In the genomic region with DNA sequence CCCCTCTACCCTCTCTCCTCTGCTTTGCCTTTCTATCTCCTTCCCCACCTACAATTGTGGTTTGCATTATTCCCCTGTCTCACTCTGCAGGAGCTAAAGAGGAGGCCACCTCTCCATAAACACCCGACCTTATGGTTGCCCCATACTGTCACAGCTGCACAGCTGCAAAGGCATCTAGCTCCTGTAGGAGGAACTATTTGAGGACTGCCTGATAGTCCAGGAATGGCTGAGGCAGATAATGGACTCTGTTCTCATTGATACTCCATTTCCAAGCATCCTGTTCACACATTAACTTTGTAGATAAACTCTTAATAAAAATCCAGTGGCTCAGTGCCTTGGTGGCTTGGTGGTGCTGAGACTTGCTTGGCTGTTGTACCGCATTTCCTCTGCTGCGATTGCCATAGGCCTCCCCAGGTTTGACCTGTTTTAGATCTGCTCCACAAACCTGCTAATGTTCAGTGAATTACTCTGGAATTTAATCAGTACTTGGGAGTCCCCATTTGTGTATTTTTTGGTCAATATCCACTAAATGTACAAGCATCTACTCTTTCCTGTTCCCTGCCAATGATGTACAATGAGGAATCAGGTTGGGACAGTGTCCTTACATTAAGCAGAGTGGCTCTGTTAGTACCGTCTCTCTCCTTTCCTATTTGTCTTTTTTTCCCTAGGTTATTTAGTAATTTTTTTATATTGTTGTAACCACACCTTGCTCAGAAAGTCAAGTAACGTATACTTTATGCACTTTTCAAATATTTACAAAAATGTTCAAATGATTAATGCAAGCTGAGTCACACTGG, we compare ENCODE assay signal across 19 mouse cellular contexts.
DNase-seq lines count a peak whose midpoint lies in the region; ATAC-seq and TF ChIP-seq lines count a peak whose summit lies in the region.
"Had no signal": no experiment of that assay in that cellular context is flagged by ENCODE, and none has a peak within 500 bp of the region (broad histone marks: within the 10 kb centered on the region; RNA-seq: fewer than 3 reads in every experiment).

No protein-coding gene starts in this region.

- H3K9ac ChIP-seq in heart, embryonic 14.5 days (ENCODE audit: low read length): no peak overlapping the region
- H3K9ac ChIP-seq in intestine, embryonic 16.5 days (ENCODE audit: low read depth, low read length): no peak overlapping the region
- H3K9ac ChIP-seq in liver, postnatal 0 days (replicated peaks): no peak overlapping the region
- no peak overlapping the region for H3K9ac ChIP-seq in forebrain, embryonic 16.5 days (replicated peaks; ENCODE audit: low read depth, low read length)
- H3K9ac ChIP-seq: embryonic facial prominence, embryonic 12.5 days; limb, embryonic 13.5 days; lung, embryonic 15.5 days had no signal

- no peaks in the 10 kb centered on the region for H3K9me3 ChIP-seq in heart, embryonic 14.5 days (ENCODE audit: control insufficient read depth, low read length)
- H3K9me3 ChIP-seq in heart, embryonic 10.5 days: no peaks in the 10 kb centered on the region
- 0 out of 2 replicates have a peak, but pooled peaks cover 2% of the 10 kb centered on the region for H3K9me3 ChIP-seq in G1E (replicated peaks)
- no peaks in the 10 kb centered on the region for H3K9me3 ChIP-seq in intestine, embryonic 16.5 days (ENCODE audit: control insufficient read depth, low read length)
- no peaks in the 10 kb centered on the region for H3K9me3 ChIP-seq in liver, postnatal 0 days (ENCODE audit: low read length)
- no peaks in the 10 kb centered on the region for H3K9me3 ChIP-seq in forebrain, embryonic 16.5 days (ENCODE audit: control insufficient read depth, low read length)
- H3K9me3 ChIP-seq in midbrain, embryonic 10.5 days (replicated peaks): no peaks in the 10 kb centered on the region
- H3K9me3 ChIP-seq: embryonic facial prominence, embryonic 12.5 days; limb, embryonic 13.5 days; lung, embryonic 15.5 days had no signal

- no peaks in the 10 kb centered on the region for H3K27me3 ChIP-seq in heart, embryonic 14.5 days (ENCODE audit: control insufficient read depth, insufficient read depth, low read length)
- no peaks in the 10 kb centered on the region for H3K27me3 ChIP-seq in heart, embryonic 10.5 days (ENCODE audit: insufficient read depth, poor library complexity, severe bottlenecking)
- no peaks in the 10 kb centered on the region for H3K27me3 ChIP-seq in G1E (ENCODE audit: insufficient read depth, low read length)
- no peaks in the 10 kb centered on the region for H3K27me3 ChIP-seq in intestine, embryonic 16.5 days (replicated peaks; ENCODE audit: control insufficient read depth, insufficient read depth, low read length)
- H3K27me3 ChIP-seq in liver, postnatal 0 days (ENCODE audit: insufficient read depth, low read length): no peaks in the 10 kb centered on the region
- no peaks in the 10 kb centered on the region for H3K27me3 ChIP-seq in forebrain, embryonic 16.5 days (replicated peaks; ENCODE audit: control insufficient read depth, insufficient read depth, low read length)
- no peaks in the 10 kb centered on the region for H3K27me3 ChIP-seq in midbrain, embryonic 10.5 days (ENCODE audit: low read depth, poor library complexity, severe bottlenecking)
- H3K27me3 ChIP-seq: CH12.LX; embryonic facial prominence, embryonic 12.5 days; limb, embryonic 13.5 days; lung, embryonic 15.5 days had no signal

- peak; percentile 68 for ATAC-seq in heart, embryonic 14.5 days (ENCODE audit: insufficient number of reproducible peaks, insufficient read depth, low FRiP score, low read depth)
- peak; percentile 91 for ATAC-seq in G1E (ENCODE audit: extremely low read depth, insufficient number of reproducible peaks, low FRiP score, poor library complexity, severe bottlenecking)
- ATAC-seq in intestine, embryonic 16.5 days: peak; percentile 96
- peak; percentile 86 for ATAC-seq in liver, postnatal 0 days
- ATAC-seq in forebrain, embryonic 16.5 days: no peak
- ATAC-seq: forebrain, embryonic 14.5 days had no signal

- 25% methylated on average over 5 of the region's 5 CpGs for WGBS in heart, embryonic 14.5 days
- 58% methylated on average over 5 of the region's 5 CpGs for WGBS in heart, embryonic 10.5 days
- 51% methylated on average over 5 of the region's 5 CpGs for WGBS in intestine, embryonic 16.5 days
- 44% methylated on average over 5 of the region's 5 CpGs for WGBS in liver, postnatal 0 days (ENCODE audit: insufficient replicate concordance)
- 79% methylated on average over 5 of the region's 5 CpGs for WGBS in forebrain, embryonic 16.5 days
- WGBS in midbrain, embryonic 10.5 days: 84% methylated on average over 5 of the region's 5 CpGs

- no peak overlapping the region for H3K4me2 ChIP-seq in heart, embryonic 14.5 days (ENCODE audit: low read length)
- no peak overlapping the region for H3K4me2 ChIP-seq in intestine, embryonic 16.5 days (ENCODE audit: low read depth, low read length)
- no peak overlapping the region for H3K4me2 ChIP-seq in liver, postnatal 0 days (ENCODE audit: low read depth, low read length)
- no peak overlapping the region for H3K4me2 ChIP-seq in forebrain, embryonic 16.5 days (ENCODE audit: low read length)
- H3K4me2 ChIP-seq: embryonic facial prominence, embryonic 12.5 days; limb, embryonic 13.5 days; lung, embryonic 15.5 days had no signal

- no peak overlapping the region for H3K4me3 ChIP-seq in heart, embryonic 14.5 days (ENCODE audit: control insufficient read depth in 1 of 2, insufficient read depth in 1 of 2, low read depth in 1 of 2, low read length in 2 of 2)
- no peak overlapping the region for H3K4me3 ChIP-seq in heart, embryonic 10.5 days
- H3K4me3 ChIP-seq in G1E (ENCODE audit: low read depth, low read length): no peak overlapping the region; the same call in 1 of the 2 replicates
- no peak overlapping the region for H3K4me3 ChIP-seq in intestine, embryonic 16.5 days (ENCODE audit: low read length)
- H3K4me3 ChIP-seq in liver, postnatal 0 days (ENCODE audit: low read depth, low read length): no peak overlapping the region
- H3K4me3 ChIP-seq in forebrain, embryonic 16.5 days (replicated peaks; ENCODE audit: low read length): no peak overlapping the region
- H3K4me3 ChIP-seq in midbrain, embryonic 10.5 days: no peak overlapping the region
- H3K4me3 ChIP-seq: embryonic facial prominence, embryonic 12.5 days; erythroblast, embryonic 14.5 days; heart, adult 2 months; limb, embryonic 13.5 days; lung, embryonic 15.5 days had no signal

- H3K36me3 ChIP-seq in heart, embryonic 14.5 days (ENCODE audit: control insufficient read depth, insufficient read depth, low read length): no peaks in the 10 kb centered on the region
- no peaks in the 10 kb centered on the region for H3K36me3 ChIP-seq in heart, embryonic 10.5 days
- H3K36me3 ChIP-seq in G1E (replicated peaks): no peaks in the 10 kb centered on the region
- H3K36me3 ChIP-seq in intestine, embryonic 16.5 days (ENCODE audit: control insufficient read depth, insufficient read depth, low read length): no peaks in the 10 kb centered on the region
- no peaks in the 10 kb centered on the region for H3K36me3 ChIP-seq in liver, postnatal 0 days (replicated peaks; ENCODE audit: insufficient read depth, low read length)
- no peaks in the 10 kb centered on the region for H3K36me3 ChIP-seq in forebrain, embryonic 16.5 days (ENCODE audit: control insufficient read depth, insufficient read depth)
- no peaks in the 10 kb centered on the region for H3K36me3 ChIP-seq in midbrain, embryonic 10.5 days
- H3K36me3 ChIP-seq: embryonic facial prominence, embryonic 12.5 days; limb, embryonic 13.5 days; lung, embryonic 15.5 days had no signal

- DNase-seq in heart, embryonic 10.5 days (ENCODE audit: low spot score): no peak
- DNase-seq in G1E (ENCODE audit: low spot score): peak; percentile 2
- no peak for DNase-seq in liver, postnatal 0 days
- no peak for DNase-seq in midbrain, embryonic 10.5 days (ENCODE audit: low spot score)
- DNase-seq: adrenal gland, adult 2 months; gastrocnemius, postnatal 14 days; heart, adult 2 months; layer of hippocampus, adult 9-11 months; lung, postnatal 4 days; thymus, postnatal 36 days had no signal

- H3K4me1 ChIP-seq in heart, embryonic 14.5 days (ENCODE audit: control insufficient read depth in 2 of 2, insufficient read depth in 2 of 2, low read length in 2 of 2): peaks cover 0 to 14% of the 10 kb centered on the region in 2 experiments; a peak in 2 of 4 replicates
- peaks cover 6% of the 10 kb centered on the region for H3K4me1 ChIP-seq in heart, embryonic 10.5 days
- H3K4me1 ChIP-seq in G1E (ENCODE audit: insufficient read depth, low read depth, low read length): peaks cover 17% of the 10 kb centered on the region; the same call in 1 of the 2 replicates
- H3K4me1 ChIP-seq in intestine, embryonic 16.5 days (ENCODE audit: control insufficient read depth, insufficient read depth, low read length): no peaks in the 10 kb centered on the region
- no peaks in the 10 kb centered on the region for H3K4me1 ChIP-seq in liver, postnatal 0 days (ENCODE audit: insufficient read depth)
- no peaks in the 10 kb centered on the region for H3K4me1 ChIP-seq in forebrain, embryonic 16.5 days (replicated peaks; ENCODE audit: control insufficient read depth, insufficient read depth, low read length)
- H3K4me1 ChIP-seq in midbrain, embryonic 10.5 days: no peaks in the 10 kb centered on the region
- H3K4me1 ChIP-seq: embryonic facial prominence, embryonic 12.5 days; limb, embryonic 13.5 days; lung, embryonic 15.5 days had no signal

- no peak overlapping the region for H3K27ac ChIP-seq in heart, embryonic 14.5 days (replicated peaks in 1 of 2; ENCODE audit: control insufficient read depth in 1 of 2, insufficient read depth in 1 of 2, low read depth in 2 of 2, low read length in 2 of 2)
- no peak overlapping the region for H3K27ac ChIP-seq in heart, embryonic 10.5 days
- no peak overlapping the region for H3K27ac ChIP-seq in intestine, embryonic 16.5 days (ENCODE audit: low read length)
- H3K27ac ChIP-seq in liver, postnatal 0 days (ENCODE audit: low read depth): no peak overlapping the region
- no peak overlapping the region for H3K27ac ChIP-seq in forebrain, embryonic 16.5 days (ENCODE audit: low read length)
- no peak overlapping the region for H3K27ac ChIP-seq in midbrain, embryonic 10.5 days (replicated peaks)
- H3K27ac ChIP-seq: embryonic facial prominence, embryonic 12.5 days; heart, adult 2 months; limb, embryonic 13.5 days; lung, embryonic 15.5 days had no signal

- TF ChIP-seq EP300 in liver, postnatal 0 days (IDR thresholded peaks at IDR 0.05; ENCODE audit: low read depth): peak; percentile 82

- TF ChIP-seq CTCF in G1E (IDR thresholded peaks at IDR 0.05; ENCODE audit: low read depth, low read length): no peak
- TF ChIP-seq CTCF in liver, postnatal 0 days (IDR thresholded peaks at IDR 0.05; ENCODE audit: low read depth): 0 out of 2 replicates have a peak, but pooled peaks have one; percentile 11
